Mouse (Mus musculus) testis, adult 2 months (tissue): ENCODE results near the gene Il11ra1. TPM values are rescaled to one million over a fixed set of nuclear protein-coding genes. Genes with fewer than 3 reads are reported as not detected.

Source experiments
- H3K27ac ChIP-seq: fragments of 200-500 bp; 2 replicates; pipeline ENCODE4 v1.5.1; 2012; ENCODE audit warnings: low read depth, low read length; ENCODE audit not compliant: control insufficient read depth, insufficient read depth
- H3K27me3 ChIP-seq: fragments of 200-500 bp; 2 replicates; pipeline ENCODE4 v1.6.1; 2012; ENCODE audit warnings: mild to moderate bottlenecking, low read length, moderate library complexity; ENCODE audit not compliant: control insufficient read depth, insufficient read depth
- H3K36me3 ChIP-seq: fragments of 200-500 bp; 2 replicates; pipeline ENCODE4 v1.6.1; 2012; ENCODE audit warnings: mild to moderate bottlenecking, low read length; ENCODE audit not compliant: control insufficient read depth, insufficient read depth
- H3K4me1 ChIP-seq: fragments of 200-500 bp; 2 replicates; pipeline ENCODE4 v1.6.1; 2012; ENCODE audit warnings: low read length; ENCODE audit not compliant: control insufficient read depth, insufficient read depth
- H3K4me3 ChIP-seq: fragments of 200-500 bp; 2 replicates; pipeline ENCODE4 v1.5.1; 2012; ENCODE audit warnings: low read depth, mild to moderate bottlenecking, low read length, moderate library complexity, mixed read lengths; ENCODE audit not compliant: control insufficient read depth
- CTCF ChIP-seq: fragments of 200-500 bp; IDR thresholded peaks from 2 replicates; pipeline ENCODE4 v1.5.1; 2012; ENCODE audit warnings: low read depth, mild to moderate bottlenecking, inconsistent platforms, low read length, moderate library complexity; ENCODE audit not compliant: control insufficient read depth, insufficient read depth, insufficient replicate concordance
- POLR2A ChIP-seq: fragments of 200-500 bp; IDR thresholded peaks from 2 replicates; pipeline ENCODE4 v1.6.1; 2012; ENCODE audit warnings: low read depth, mild to moderate bottlenecking, inconsistent platforms, low read length, moderate library complexity; ENCODE audit not compliant: control insufficient read depth
- polyA plus RNA-seq: library from polyadenylated mRNA; depleted of rRNA; stranded (reverse); fragments of >200 nt; gene quantifications from 2 replicates; pipeline ENCODE4 v1.2.3, GENCODE M21; 2012

The Il11ra1 gene
- polyA plus RNA-seq, 1 experiment, result 11.0 TPM

DNA sequence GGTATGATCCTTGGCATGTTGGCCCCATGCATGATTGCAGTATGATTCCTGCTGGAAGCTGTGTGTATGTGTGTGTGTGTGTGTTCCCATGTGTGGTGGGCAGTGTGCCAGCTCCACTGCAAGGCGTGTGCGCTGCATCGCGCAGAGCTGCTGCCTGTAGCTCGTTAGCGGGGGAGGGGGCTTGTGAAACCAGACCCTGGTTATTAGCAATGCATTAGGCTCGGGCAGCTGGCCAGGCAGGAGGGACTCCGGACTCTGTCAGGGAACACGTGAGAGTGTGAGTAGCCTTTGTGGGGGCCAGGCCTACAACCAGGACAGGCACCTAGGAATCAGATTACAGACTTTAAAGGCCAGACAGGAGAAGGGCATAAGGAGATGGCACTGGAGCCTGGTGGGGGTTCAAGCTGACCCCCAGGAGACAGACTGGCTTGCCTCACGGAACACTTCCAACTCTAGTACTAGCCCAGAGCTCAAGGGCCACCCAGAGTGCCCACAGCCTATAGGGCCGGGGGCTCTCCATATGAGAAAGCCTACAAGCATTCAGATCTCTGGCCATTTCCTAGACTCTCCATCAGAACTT is 38.8 kb upstream of the Il11ra1 start:
- no peaks in the 10 kb centered on the region for H3K36me3 ChIP-seq
- peaks cover 7% of the 10 kb centered on the region for H3K4me1 ChIP-seq
- TF ChIP-seq POLR2A, result no peak
- no peak for TF ChIP-seq CTCF
- no peak overlapping the region for H3K4me3 ChIP-seq
- H3K27ac ChIP-seq, result no peak overlapping the region
- H3K27me3 ChIP-seq, result no peaks in the 10 kb centered on the region

DNA sequence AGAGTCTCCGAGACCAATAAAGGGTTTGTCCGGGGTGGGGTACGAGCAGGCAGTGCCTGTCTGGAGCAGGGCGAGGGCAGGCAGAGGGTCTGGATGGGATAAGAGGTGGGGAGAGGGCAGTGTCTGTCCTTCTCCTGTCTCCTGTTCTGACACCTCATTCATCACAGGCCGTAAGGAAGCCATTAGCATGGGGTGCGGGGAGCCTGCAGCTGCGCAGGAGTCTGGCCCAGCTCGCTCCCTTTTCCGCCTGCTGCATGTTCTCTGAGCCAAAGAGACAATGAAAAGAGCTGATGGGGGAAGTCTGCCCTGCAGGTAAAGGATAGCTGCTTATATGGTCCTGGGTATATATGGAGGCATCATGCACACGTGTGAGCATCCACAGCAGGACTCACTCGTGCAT is 37.1 kb upstream of the Il11ra1 start:
- no peak for TF ChIP-seq POLR2A
- TF ChIP-seq CTCF, result no peak
- Histone ChIP-seq H3K27me3 (no peaks in the 10 kb centered on the region), H3K36me3 (no peaks in the 10 kb centered on the region), H3K4me1 (peaks cover 7% of the 10 kb centered on the region), H3K27ac (no peak overlapping the region), H3K4me3 (no peak overlapping the region)

DNA sequence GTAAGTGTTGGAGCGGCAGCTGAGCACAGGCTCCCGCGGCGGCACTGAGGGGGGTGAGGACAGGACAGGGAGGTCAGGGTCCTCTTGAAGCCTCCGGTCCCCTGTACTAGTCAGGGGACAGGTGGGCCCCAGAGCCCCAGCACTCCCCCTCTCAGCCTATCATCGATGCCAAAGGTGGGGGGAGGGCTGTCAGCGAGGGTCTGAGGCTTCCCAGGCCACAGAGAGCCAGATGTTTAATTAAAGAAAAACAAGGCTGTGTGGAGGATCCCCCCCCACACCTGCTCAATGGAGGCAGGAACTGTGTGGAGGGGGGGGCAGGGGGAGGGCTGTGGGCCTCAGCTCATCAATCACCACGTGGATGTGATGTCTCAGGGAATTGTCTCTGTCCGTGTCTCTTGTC is 36.2 kb upstream of the Il11ra1 start:
- Histone ChIP-seq H3K27me3 (no peaks in the 10 kb centered on the region), H3K4me3 (no peak overlapping the region), H3K27ac (no peak overlapping the region), H3K4me1 (peaks cover 3% of the 10 kb centered on the region), H3K36me3 (no peaks in the 10 kb centered on the region)
- TF ChIP-seq POLR2A (no peak), CTCF (no peak)

DNA sequence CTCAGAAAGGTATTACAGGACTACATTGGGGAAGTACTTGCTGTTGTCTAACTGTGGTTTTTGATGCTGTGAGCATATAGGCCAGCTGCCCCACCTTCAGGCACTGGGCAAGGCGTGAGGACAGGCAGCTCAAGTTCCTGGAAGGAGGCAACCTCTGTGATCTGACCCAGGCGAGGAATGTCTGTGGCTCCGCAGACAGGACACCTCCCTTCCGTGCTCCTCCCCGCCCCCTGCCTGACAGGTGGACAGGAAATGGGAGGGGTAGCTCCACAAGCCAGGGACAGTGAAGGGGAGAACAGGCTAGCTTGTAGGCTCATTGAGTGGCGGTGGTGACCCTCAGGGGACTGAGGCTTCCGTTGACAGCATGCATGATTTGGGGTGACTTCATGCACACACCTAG is 35.3 kb upstream of the Il11ra1 start:
- Histone ChIP-seq H3K27ac (no peak overlapping the region), H3K4me3 (no peak overlapping the region), H3K36me3 (no peaks in the 10 kb centered on the region), H3K4me1 (no peaks in the 10 kb centered on the region; the same call in 1 of the 2 replicates), H3K27me3 (no peaks in the 10 kb centered on the region)
- TF ChIP-seq POLR2A, result no peak
- TF ChIP-seq CTCF, result no peak

DNA sequence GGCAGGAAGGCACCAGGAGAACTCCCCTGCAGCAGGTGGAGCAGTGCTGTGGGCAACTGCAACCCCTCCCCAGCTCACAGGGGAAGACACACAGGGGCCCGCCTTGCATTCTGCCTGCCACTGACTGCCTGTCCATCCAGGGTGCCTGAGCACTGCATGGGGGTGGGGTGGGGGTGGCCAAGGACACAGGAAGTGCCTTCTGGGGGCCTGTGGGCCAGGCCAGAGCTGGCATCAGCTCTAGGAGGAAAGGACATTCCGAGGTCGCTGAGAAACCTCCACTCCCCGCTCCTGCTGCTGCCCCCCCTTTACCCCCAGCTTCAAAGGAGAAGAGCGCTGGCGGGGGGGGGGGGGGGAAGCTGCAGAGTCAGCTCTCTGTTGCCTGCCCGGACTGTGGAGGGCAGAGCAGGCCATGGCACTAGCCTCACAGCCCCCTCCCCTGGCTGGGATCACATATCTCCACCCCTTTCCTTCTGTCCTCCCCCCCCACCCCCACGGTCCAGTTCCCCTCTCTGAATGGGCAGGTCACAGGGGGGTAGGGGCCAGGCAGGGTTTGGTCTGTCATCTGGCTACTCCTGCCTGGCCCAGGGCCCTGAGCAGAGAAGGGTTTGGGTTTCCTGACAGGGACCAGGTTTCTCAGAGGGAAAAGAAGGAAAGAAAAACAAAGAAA is 34.6 kb upstream of the Il11ra1 start:
- Histone ChIP-seq H3K4me3 (no peak overlapping the region), H3K36me3 (no peaks in the 10 kb centered on the region)
- no peak for TF ChIP-seq CTCF
- TF ChIP-seq POLR2A, result no peak

DNA sequence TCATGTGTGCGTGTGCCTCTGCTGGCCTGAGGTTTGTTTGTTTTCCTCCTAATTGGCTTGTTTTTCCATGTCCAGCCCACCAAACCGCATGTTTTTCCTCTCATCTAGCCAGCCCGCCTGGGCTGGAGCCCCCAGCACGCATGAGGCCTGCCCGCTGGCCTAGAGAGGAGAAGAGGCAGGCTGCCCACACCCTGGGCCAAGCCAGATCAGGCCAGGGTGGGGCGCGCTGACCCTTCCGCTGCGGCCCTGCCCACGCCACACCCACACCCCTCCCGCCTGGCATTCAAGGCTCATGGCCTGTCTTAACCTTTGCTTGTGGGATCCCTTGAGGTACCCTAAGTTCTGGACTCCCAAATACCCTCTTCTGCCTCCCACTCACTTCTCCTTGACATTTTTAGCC is 33.1 kb upstream of the Il11ra1 start:
- Histone ChIP-seq H3K27ac (no peak overlapping the region), H3K4me3 (no peak overlapping the region), H3K36me3 (no peaks in the 10 kb centered on the region), H3K4me1 (no peaks in the 10 kb centered on the region; the same call in 1 of the 2 replicates), H3K27me3 (no peaks in the 10 kb centered on the region)
- TF ChIP-seq CTCF (no peak), POLR2A (no peak)

More for the DNA sequence above, 34.6 kb upstream of the Il11ra1 start:
- Histone ChIP-seq H3K27ac (no peak overlapping the region), H3K4me1 (no peaks in the 10 kb centered on the region; the same call in 1 of the 2 replicates), H3K27me3 (no peaks in the 10 kb centered on the region)

DNA sequence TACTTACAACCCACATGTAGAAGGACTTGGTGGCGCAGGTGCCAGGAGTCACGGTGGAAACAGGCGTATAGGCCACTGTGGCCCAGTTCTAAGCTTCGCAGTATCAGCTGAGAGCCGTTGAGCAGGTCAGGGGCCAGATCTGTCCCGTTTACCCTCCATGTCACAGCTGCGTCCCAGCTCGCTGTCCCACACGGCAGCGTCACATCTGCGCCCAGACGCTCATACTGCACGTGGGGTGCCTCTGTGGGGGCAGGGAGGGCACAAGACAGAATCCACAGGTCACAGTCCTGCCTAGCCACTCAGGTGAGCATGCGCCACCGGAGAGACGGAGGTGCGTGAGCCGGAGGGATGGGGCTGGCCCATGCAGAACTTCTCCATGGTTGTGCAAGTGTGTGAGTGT is 29.0 kb upstream of the Il11ra1 start:
- Histone ChIP-seq H3K27ac (no peak overlapping the region), H3K27me3 (no peaks in the 10 kb centered on the region), H3K36me3 (no peaks in the 10 kb centered on the region), H3K4me3 (no peak overlapping the region), H3K4me1 (no peaks in the 10 kb centered on the region)
- no peak for TF ChIP-seq POLR2A

DNA sequence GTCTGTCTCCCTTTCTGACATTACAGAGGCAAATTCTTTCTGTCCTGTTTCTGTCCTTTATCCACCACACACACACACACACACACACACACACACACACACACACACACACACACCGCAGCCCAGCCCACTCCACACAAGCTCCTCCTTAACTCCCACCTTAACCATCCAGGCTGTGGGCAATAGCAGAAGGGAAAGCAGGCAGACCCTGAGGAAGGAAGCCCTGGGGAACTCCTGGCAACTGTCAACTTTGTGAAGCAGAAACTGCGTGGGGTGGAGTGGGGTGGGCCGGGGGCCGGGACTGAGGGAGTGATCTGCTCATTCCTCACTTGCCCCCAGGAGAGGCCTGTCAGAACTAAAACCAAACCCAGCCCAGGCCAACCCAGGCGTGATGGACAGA is 28.3 kb upstream of the Il11ra1 start:
- TF ChIP-seq CTCF, result no peak
- Histone ChIP-seq H3K4me1 (no peaks in the 10 kb centered on the region), H3K27me3 (no peaks in the 10 kb centered on the region), H3K4me3 (no peak overlapping the region), H3K36me3 (no peaks in the 10 kb centered on the region), H3K27ac (no peak overlapping the region)
